Mouse (Mus musculus): ENCODE measurements around the gene Kpna7.

Kpna7 gene

GRCm38 (mm10) chr5:145113416-145113815 is 29.6 kb upstream of the Kpna7 start:
- TF ChIP-seq GATA4 (IDR thresholded peaks at IDR 0.05; ENCODE audit: insufficient replicate concordance, low read length): no peak

GRCm38 (mm10) chr5:145112566-145112965 is 28.7 kb upstream of the Kpna7 start:
- no peak for TF ChIP-seq GATA4 (IDR thresholded peaks at IDR 0.05; ENCODE audit: insufficient replicate concordance, low read length)

- no peak for TF ChIP-seq GATA4 (IDR thresholded peaks at IDR 0.05; ENCODE audit: insufficient replicate concordance, low read length)
These were observed 26.6 kb upstream of the Kpna7 start for GRCm38 (mm10) chr5:145110401-145110800.

GRCm38 (mm10) chr5:145105694-145106275 is 22.0 kb upstream of the Kpna7 start:
- no peak for TF ChIP-seq GATA4 (IDR thresholded peaks at IDR 0.05; ENCODE audit: insufficient replicate concordance, low read length)

GRCm38 (mm10) chr5:145104328-145104727 is 20.5 kb upstream of the Kpna7 start:
- no peak for TF ChIP-seq GATA4 (IDR thresholded peaks at IDR 0.05; ENCODE audit: insufficient replicate concordance, low read length)

GRCm38 (mm10) chr5:145102706-145103105 is 18.9 kb upstream of the Kpna7 start:
- TF ChIP-seq GATA4 (IDR thresholded peaks at IDR 0.05; ENCODE audit: insufficient replicate concordance, low read length): no peak

GRCm38 (mm10) chr5:145100960-145101359 is 17.1 kb upstream of the Kpna7 start:
- TF ChIP-seq GATA4 (IDR thresholded peaks at IDR 0.05; ENCODE audit: insufficient replicate concordance, low read length): no peak

- no peak for TF ChIP-seq GATA4 (IDR thresholded peaks at IDR 0.05; ENCODE audit: insufficient replicate concordance, low read length)
These were observed 14.6 kb upstream of the Kpna7 start for GRCm38 (mm10) chr5:145098340-145098821.

- no peak for TF ChIP-seq GATA4 (IDR thresholded peaks at IDR 0.05; ENCODE audit: insufficient replicate concordance, low read length)
These were observed 12.4 kb upstream of the Kpna7 start for GRCm38 (mm10) chr5:145096195-145096594.

GRCm38 (mm10) chr5:145089878-145090277 is 6.0 kb upstream of the Kpna7 start:
- no peak for TF ChIP-seq GATA4 (IDR thresholded peaks at IDR 0.05; ENCODE audit: insufficient replicate concordance, low read length)

- no peak for TF ChIP-seq GATA4 (IDR thresholded peaks at IDR 0.05; ENCODE audit: insufficient replicate concordance, low read length)
These were observed 4.4 kb upstream of the Kpna7 start for GRCm38 (mm10) chr5:145088186-145088585.

- TF ChIP-seq GATA4 (IDR thresholded peaks at IDR 0.05; ENCODE audit: insufficient replicate concordance, low read length): no peak
These were observed 992 bp upstream of the Kpna7 start for GRCm38 (mm10) chr5:145084822-145085221.

- TF ChIP-seq GATA4 (IDR thresholded peaks at IDR 0.05; ENCODE audit: insufficient replicate concordance, low read length): no peak
These were observed 1.8 kb downstream of the Kpna7 start for GRCm38 (mm10) chr5:145081866-145082613.

- TF ChIP-seq GATA4 (IDR thresholded peaks at IDR 0.05; ENCODE audit: insufficient replicate concordance, low read length): no peak
These were observed 8.7 kb downstream of the Kpna7 start for GRCm38 (mm10) chr5:145075081-145075480.

- no peak for TF ChIP-seq GATA4 (IDR thresholded peaks at IDR 0.05; ENCODE audit: insufficient replicate concordance, low read length)
These were observed 12.5 kb downstream of the Kpna7 start for GRCm38 (mm10) chr5:145071342-145071741.

- no peak for TF ChIP-seq GATA4 (IDR thresholded peaks at IDR 0.05; ENCODE audit: insufficient replicate concordance, low read length)
These were observed 14.1 kb downstream of the Kpna7 start for GRCm38 (mm10) chr5:145069707-145070106.
